Mouse (Mus musculus) MEL (cell line): ENCODE data around the gene Src.

Experiments used
- MAZ ChIP-seq: IDR thresholded peaks from 2 replicates; pipeline ENCODE4 v1.6.1; 2012; ENCODE audit warnings: low read depth, mild to moderate bottlenecking, inconsistent platforms, low read length, improper control_type of control experiment
- NRF1 ChIP-seq: IDR thresholded peaks from 2 replicates; pipeline ENCODE4 v1.6.1; 2014; ENCODE audit warnings: low read depth, mild to moderate bottlenecking, inconsistent platforms, low read length, improper control_type of control experiment, moderate library complexity; ENCODE audit not compliant: poor library complexity, insufficient read depth, severe bottlenecking
- ZMIZ1 ChIP-seq: IDR thresholded peaks from 2 replicates; pipeline ENCODE4 v1.6.1; 2012; ENCODE audit warnings: low read depth, mild to moderate bottlenecking, inconsistent platforms, low read length, improper control_type of control experiment, moderate library complexity

GRCm38 (mm10) chr2:157513737-157514208, 95.5 kb downstream of the Src start:
- no peak for TF ChIP-seq MAZ
- no peak for TF ChIP-seq NRF1
- no peak for TF ChIP-seq ZMIZ1
